Mouse (Mus musculus) heart, adult 9 months (tissue): ENCODE results near the gene Sdf2l1.

Experiments used
- DNase-seq, 2 experiments: peaks; one replicate each; pipeline ENCODE4 v3.0.0; 2022; ENCODE audit warnings: low spot score in 2 of 2

Sdf2l1 gene

DNA sequence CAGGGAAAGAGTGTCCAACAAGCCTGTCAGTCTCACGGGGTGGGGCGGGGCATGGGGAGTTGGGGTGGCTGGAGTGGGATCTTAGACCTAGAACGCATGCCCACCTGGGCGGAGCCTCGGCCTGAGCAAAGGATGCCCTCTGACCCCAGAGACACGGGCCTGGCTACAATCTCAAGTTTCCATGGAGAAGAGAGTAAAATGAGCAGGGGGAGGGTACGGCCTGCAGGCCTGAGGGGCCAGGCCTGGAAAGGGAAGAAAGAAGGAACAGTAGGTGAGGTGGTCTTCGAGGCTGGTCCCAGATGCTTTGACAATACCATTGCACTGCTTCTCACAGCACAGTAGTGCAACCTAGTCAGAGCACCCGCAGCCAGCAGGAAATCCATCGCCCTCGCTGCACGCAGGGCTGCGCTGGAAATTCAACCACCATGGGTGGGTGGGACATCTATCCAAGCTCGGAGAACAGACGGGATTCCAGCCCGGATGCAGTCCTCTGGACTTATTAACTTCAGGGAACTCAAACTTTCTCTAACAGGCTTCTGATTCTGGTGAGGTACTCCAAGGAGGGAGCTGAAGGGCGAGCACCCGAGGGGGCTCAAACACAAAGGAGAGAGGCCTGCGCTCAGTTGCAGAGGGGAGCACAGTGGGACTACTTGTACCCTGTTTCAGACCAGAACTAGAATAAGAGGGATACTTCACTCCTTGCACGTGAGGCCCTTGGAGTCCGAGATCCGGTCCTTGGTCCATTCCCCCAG, 7.9 kb downstream of the Sdf2l1 start:
- DNase-seq, result no peak

DNA sequence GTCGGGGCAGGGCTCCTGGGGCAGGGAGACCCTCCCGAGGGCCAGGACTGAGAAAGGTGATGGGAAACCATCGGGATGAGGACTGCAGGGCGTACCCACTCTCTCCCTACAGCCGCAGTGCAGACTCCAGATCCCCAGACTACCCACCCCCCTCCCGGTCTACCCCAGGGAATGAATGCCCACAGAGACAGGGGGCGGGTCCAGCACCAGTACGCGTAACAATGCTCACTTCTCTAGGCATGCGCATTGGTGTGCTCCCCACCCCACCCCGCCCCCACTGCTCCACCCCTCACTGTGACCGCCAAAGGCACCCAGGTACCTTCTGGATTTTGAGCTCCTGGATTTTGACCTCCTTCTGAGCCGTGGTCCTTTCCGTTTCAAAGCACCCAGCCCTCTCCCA, 10.6 kb downstream of the Sdf2l1 start:
- no peak for DNase-seq

GRCm38 (mm10) chr16:17117309-17117799, 14.8 kb downstream of the Sdf2l1 start:
- no peak for DNase-seq

- peak; percentile 73 to 74 for DNase-seq
Measured at GRCm38 (mm10) chr16:17110771-17111743, 21.1 kb downstream of the Sdf2l1 start, which contains the start of gene Ppil2. Ppil2 (minus strand) TSS chr16:17111257.

DNA sequence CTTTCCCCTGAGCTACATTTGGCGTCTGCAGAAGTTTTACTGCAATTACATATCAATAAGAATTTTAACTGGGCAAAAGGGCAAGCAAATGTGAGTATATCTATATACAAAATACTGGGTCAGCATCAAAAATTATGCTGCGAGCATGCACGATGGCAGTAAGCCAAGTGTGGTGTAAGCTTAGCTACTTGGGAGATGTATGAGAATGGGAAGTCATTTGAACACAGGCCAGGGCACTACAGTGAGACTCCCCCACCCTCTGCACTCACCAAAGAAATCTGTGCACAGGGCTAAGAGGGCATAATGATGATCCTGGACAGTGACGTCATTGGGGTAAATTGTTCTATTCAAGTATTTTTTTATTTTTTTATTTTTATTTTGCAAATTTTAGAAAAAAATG, 27.6 kb downstream of the Sdf2l1 start:
- DNase-seq, result no peak

DNA sequence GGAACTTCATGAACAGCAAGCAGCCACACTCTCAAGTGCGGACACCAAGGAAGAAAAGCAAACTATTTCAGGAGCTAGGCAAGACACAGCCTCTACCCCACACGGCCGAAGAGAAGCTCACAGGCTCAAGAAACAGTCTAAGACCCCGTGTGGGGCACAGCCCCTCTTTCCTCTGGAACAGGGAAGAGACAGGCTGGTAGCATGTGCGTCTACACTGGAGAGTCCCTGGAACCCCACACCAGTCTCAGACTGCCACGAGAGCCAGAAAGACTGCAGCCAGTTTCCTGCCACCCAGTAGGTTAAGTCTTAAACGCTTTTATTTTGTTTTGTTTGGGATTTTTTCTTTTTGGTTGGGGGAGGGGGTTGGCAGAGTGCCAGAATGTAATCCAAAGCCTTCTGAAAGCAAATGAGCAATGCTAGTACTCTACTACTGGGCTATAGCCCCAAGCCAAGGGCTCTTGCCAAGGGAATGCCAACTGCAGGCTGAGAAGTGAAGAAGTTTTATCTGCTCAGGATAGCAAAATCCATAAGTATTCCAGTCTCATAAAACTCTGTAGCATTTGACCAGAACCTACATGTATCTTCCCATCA, 29.5 kb downstream of the Sdf2l1 start:
- DNase-seq, result no peak

DNA sequence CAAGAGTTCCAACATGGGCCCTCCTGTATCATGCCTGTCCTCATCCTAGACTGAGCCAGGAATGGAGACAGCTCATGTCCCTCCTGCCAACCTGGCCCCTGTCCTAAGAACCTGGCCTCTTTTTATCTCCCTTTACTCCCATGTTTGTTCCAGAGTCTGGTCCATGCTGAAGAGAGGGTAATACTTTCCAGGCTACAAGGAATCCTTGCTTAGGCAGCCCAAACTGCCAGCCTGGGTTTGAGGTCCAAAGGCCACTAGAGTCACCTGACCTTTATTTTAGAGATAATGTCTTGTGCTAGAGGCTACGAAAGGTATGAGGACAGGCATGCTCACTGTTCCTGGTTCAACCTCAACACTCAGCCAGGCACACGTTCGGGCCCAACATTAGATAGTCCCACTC, 35.2 kb downstream of the Sdf2l1 start:
- no peak for DNase-seq

GRCm38 (mm10) chr16:17088346-17088745, 43.8 kb downstream of the Sdf2l1 start:
- no peak for DNase-seq

GRCm38 (mm10) chr16:17086669-17087193, 45.5 kb downstream of the Sdf2l1 start:
- DNase-seq, result no peak

DNA sequence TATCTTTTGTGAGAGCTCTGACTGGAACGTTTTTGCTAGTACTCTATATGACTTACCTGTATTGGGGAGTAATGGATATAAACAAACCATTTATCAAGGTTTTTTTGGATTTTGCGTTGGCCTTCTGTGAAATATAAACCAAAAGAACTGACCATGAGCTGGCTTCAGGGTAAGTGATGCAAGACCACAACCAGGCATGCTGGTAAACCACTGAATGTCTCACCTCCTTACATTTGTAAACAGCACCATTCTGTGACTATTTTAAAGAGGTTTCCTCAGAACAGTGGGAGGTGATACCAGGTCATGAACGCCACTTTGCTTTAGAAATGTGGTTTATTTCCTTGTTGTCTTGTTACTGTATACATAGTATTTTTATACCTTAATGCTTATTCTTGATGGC, 45.9 kb downstream of the Sdf2l1 start:
- no peak for DNase-seq

DNA sequence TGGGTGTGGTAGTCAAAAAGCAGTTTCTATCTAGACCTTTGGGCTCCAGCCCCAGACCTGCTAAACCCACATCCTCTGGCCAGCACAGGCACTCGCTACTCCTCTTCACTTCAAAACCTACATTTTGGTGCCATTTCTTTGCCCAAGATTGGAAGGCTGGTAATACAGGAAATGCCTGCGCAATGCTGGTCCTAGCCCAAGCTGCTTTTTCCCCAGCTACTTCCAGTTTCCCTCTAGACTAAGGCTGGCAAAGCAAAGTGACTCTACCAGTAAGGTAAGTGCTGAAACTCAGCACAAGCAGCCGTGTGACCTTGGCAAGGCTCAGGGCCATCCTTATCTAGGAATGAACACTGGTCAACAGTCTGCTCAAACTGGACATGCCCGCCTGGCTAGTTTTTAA, 46.5 kb downstream of the Sdf2l1 start:
- DNase-seq, result peak in 1 of 2 experiments; percentile 33

GRCm38 (mm10) chr16:17082121-17082792, 49.9 kb downstream of the Sdf2l1 start:
- no peak for DNase-seq
